Mouse (Mus musculus) embryonic facial prominence, embryonic 13.5 days (tissue): ENCODE data around the gene Tdp2. TPM values are rescaled to one million over a fixed set of nuclear protein-coding genes. Genes with fewer than 3 reads are reported as not detected.
"Not testable (repeated sequence)": the region's sequence is repeated elsewhere in the genome, so short reads cannot be mapped to it uniquely, and the experiment has no call there.

Experiments
- ATAC-seq: fragments of 200-750 bp; cut with Nextera tagmentation; 2 replicates; pipeline ENCODE4 v1.8.0; 2017; ENCODE audit warnings: low read depth; ENCODE audit not compliant: insufficient number of reproducible peaks, insufficient read depth, low FRiP score, low TSS enrichment
- H3K27ac ChIP-seq: fragments of 300-500 bp; sonication (generic); 2 replicates; pipeline ENCODE4 v1.5.1; 2015; ENCODE audit warnings: moderate library complexity, mild to moderate bottlenecking, inconsistent platforms
- H3K27me3 ChIP-seq: fragments of 300-500 bp; sonication (generic); 2 replicates; pipeline ENCODE4 v1.6.1; 2015; ENCODE audit warnings: mild to moderate bottlenecking, inconsistent platforms
- H3K36me3 ChIP-seq: fragments of 300-500 bp; sonication (generic); 2 replicates; pipeline ENCODE4 v1.6.1; 2015; ENCODE audit warnings: mild to moderate bottlenecking, inconsistent platforms
- H3K4me1 ChIP-seq: fragments of 300-500 bp; sonication (generic); 2 replicates; pipeline ENCODE4 v1.6.1; 2015; ENCODE audit warnings: inconsistent platforms
- H3K4me2 ChIP-seq: fragments of 300-500 bp; sonication (generic); 2 replicates; pipeline ENCODE4 v1.6.1; 2015; ENCODE audit warnings: moderate library complexity, mild to moderate bottlenecking, inconsistent platforms
- H3K4me3 ChIP-seq: fragments of 300-500 bp; sonication (generic); 2 replicates; pipeline ENCODE4 v1.5.1; 2015; ENCODE audit warnings: mild to moderate bottlenecking, inconsistent platforms
- H3K9ac ChIP-seq: fragments of 300-500 bp; sonication (generic); 2 replicates; pipeline ENCODE4 v1.6.1; 2015; ENCODE audit warnings: mild to moderate bottlenecking, inconsistent platforms
- H3K9me3 ChIP-seq: fragments of 300-500 bp; sonication (generic); 2 replicates; pipeline ENCODE4 v1.6.1; 2016; ENCODE audit warnings: inconsistent platforms
- WGBS: fragments of 180-500 bp; shearing (Covaris S2); methylation state at CpG from one replicate; pipeline ENCODE4 v1.1.7; 2015; ENCODE audit warnings: mixed read lengths; 5-methylcytosine and 5-hydroxymethylcytosine counted together
- polyA plus RNA-seq: library from polyadenylated mRNA; unstranded; fragments of >200 nt; fragmentation: Nextera tagmentation; extraction: Ambion mirVana; gene quantifications from 2 replicates; pipeline ENCODE4 v1.2.1, GENCODE M21; 2015

Gene Tdp2
- polyA plus RNA-seq, 1 experiment from 2014 or later = 59.2 TPM

- Histone ChIP-seq H3K4me3 (no peak overlapping the region), H3K9me3 (no peaks in the 10 kb centered on the region), H3K4me2 (no peak overlapping the region), H3K27ac (no peak overlapping the region), H3K4me1 (peaks cover 7% of the 10 kb centered on the region; the same call in 1 of the 2 replicates), H3K27me3 (no peaks in the 10 kb centered on the region), H3K9ac (no peak overlapping the region), H3K36me3 (no peaks in the 10 kb centered on the region)
- no peak for ATAC-seq
- 85% methylated on average over 7 of the region's 7 CpGs for WGBS
Measured at GRCm38 (mm10) chr13:24826116-24826515, 5.4 kb upstream of the Tdp2 start.

- peak overlapping the region; percentile 80 for H3K27ac ChIP-seq
- no peaks in the 10 kb centered on the region for H3K9me3 ChIP-seq
- peaks cover 25% of the 10 kb centered on the region for H3K4me1 ChIP-seq
- H3K4me3 ChIP-seq = peak overlapping the region; percentile 99
- H3K9ac ChIP-seq = peak overlapping the region; percentile 96
- peak overlapping the region; percentile 77 for H3K4me2 ChIP-seq
- no peaks in the 10 kb centered on the region for H3K27me3 ChIP-seq
- 1% methylated on average over 20 of the region's 20 CpGs for WGBS
- ATAC-seq = no peak
- H3K36me3 ChIP-seq = no peaks in the 10 kb centered on the region
Measured at GRCm38 (mm10) chr13:24830756-24831352, 625 bp upstream of the Tdp2 start.

DNA sequence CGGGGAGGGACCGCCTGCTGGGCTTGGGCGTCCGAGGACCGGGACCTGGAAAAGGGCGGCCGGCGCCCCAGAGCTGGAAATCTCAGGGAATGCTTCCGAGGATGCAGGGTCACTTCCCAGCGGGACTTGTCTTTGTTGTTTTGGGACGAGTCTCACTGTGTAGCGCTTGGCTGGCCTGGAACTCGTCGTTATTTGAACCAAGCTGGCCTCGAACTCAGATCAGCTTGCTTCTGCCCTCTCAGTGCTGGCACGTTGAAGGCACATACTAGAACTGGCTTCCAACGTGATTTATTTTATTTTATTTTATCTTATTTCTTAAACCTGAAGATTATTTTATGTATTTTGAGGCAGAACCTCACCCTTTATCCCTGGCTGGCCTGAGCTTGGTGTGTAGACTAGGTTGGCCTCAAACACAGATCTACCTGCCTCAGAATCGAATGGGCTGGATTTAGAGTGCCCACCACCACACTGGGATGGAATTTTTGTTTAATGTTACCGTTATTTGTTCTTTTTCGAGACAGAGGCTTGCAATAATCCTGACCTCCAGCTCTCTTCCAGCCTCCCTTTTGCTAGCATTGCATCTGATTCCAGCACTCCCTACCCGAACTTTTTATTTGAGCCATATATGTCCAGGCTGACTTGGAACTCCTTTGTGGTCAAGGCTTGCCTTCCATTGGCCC is 792 bp downstream of the Tdp2 start:
- WGBS = 4% methylated on average over 21 of the region's 21 CpGs
- Histone ChIP-seq H3K27ac (peak overlapping the region; percentile 92), H3K4me2 (peak overlapping the region; percentile 77), H3K27me3 (no peaks in the 10 kb centered on the region), H3K9me3 (no peaks in the 10 kb centered on the region), H3K36me3 (peaks cover 8% of the 10 kb centered on the region), H3K9ac (peak overlapping the region; percentile 96), H3K4me1 (peaks cover 24% of the 10 kb centered on the region), H3K4me3 (peak overlapping the region; percentile 99)
- ATAC-seq = no peak

DNA sequence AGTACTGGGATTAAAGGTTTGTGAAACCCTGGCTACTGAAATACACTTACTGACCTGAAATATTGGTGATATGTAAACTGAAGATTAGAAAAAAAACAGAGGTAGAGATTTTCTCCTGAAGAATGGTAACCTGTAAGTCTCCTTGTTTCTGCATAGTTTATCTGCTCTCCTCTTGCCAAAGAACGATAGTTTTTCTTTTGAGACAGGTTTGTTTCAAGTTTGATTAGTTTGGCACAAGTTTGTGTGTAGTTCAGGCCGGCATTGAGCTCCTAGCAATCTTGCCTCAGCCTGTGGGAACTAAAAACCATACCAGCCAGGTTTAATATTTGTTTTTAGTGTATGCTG is 1.3 kb downstream of the Tdp2 start:
- Histone ChIP-seq H3K27me3 (no peaks in the 10 kb centered on the region), H3K27ac (no peak overlapping the region), H3K9me3 (no peaks in the 10 kb centered on the region), H3K36me3 (peaks cover 10% of the 10 kb centered on the region), H3K9ac (peak overlapping the region; percentile 96), H3K4me2 (peak overlapping the region; percentile 77), H3K4me1 (peaks cover 21% of the 10 kb centered on the region), H3K4me3 (peak overlapping the region; percentile 99)
- WGBS = 44% methylated on average over 2 of the region's 2 CpGs
- ATAC-seq = no peak

- H3K27ac ChIP-seq, H3K9ac ChIP-seq, ATAC-seq, H3K9me3 ChIP-seq, H3K4me2 ChIP-seq, H3K27me3 ChIP-seq, H3K4me3 ChIP-seq: not testable (repeated sequence)
- Histone ChIP-seq H3K4me1 (peaks cover 13% of the 10 kb centered on the region), H3K36me3 (peaks cover 37% of the 10 kb centered on the region)
- WGBS = 93% methylated on average over 8 of the region's 8 CpGs
Measured at GRCm38 (mm10) chr13:24837765-24838164, 6.3 kb downstream of the Tdp2 start.

GRCm38 (mm10) chr13:24839831-24840230 is 8.4 kb downstream of the Tdp2 start:
- 65% methylated on average over 3 of the region's 3 CpGs for WGBS
- Histone ChIP-seq H3K4me1 (peaks cover 5% of the 10 kb centered on the region), H3K9ac (no peak overlapping the region)

DNA sequence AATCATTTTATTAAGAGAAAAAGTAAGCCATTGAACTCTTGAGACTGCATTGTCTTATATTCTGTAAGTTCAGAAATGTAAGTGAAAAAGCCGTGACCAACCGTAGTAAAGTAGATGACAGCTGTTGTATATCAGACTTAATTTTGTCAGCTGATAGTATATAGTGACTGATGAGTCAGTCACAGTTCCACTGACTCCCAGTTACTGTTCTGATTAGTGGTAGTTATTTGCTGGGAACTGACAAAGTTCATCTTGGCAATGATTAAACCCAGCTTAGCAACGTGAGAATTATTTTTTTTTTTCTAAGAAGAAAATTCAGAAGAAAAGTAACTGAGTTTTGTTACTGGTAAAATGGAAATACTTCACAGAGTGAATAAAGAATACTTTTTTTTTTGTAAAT is 10.2 kb downstream of the Tdp2 start:
- H3K4me1 ChIP-seq = peaks cover 12% of the 10 kb centered on the region
- ATAC-seq = no peak
- no peak overlapping the region for H3K27ac ChIP-seq
- no peaks in the 10 kb centered on the region for H3K9me3 ChIP-seq
- peaks cover 31% of the 10 kb centered on the region for H3K36me3 ChIP-seq
- no peaks in the 10 kb centered on the region for H3K27me3 ChIP-seq
- H3K9ac ChIP-seq = no peak overlapping the region
- H3K4me2 ChIP-seq = no peak overlapping the region
- H3K4me3 ChIP-seq = no peak overlapping the region
- 82% methylated on average over 3 of the region's 3 CpGs for WGBS

More at GRCm38 (mm10) chr13:24839831-24840230, 8.4 kb downstream of the Tdp2 start:
- Histone ChIP-seq H3K4me2 (no peak overlapping the region), H3K4me3 (no peak overlapping the region), H3K27ac (no peak overlapping the region), H3K9me3 (no peaks in the 10 kb centered on the region), H3K36me3 (peaks cover 37% of the 10 kb centered on the region), H3K27me3 (no peaks in the 10 kb centered on the region)
- no peak for ATAC-seq

- Histone ChIP-seq H3K9ac (peak within 1 kb of the TSS; percentile 66), H3K4me2 (peak within 1 kb of the TSS; percentile 94), H3K27me3 (no peaks in the 10 kb centered on the region), H3K9me3 (no peaks in the 10 kb centered on the region), H3K27ac (no peak within 1 kb of the TSS), H3K4me1 (peaks cover 12% of the 10 kb centered on the region), H3K4me3 (peak within 1 kb of the TSS; percentile 52), H3K36me3 (peaks cover 11% of the 10 kb centered on the region)
- WGBS = 11% methylated on average over 40 of the region's 40 CpGs
- ATAC-seq = peak; percentile 72; the same call in 1 of the 2 replicates
Measured at GRCm38 (mm10) chr13:24844983-24845955, 13.8 kb downstream of the Tdp2 start, which contains the start of gene D130043K22Rik. D130043K22Rik (plus strand) TSS chr13:24845135.

- H3K9ac ChIP-seq = no peak overlapping the region
- peaks cover 12% of the 10 kb centered on the region for H3K4me1 ChIP-seq
- no peak overlapping the region for H3K4me2 ChIP-seq
- no peak overlapping the region for H3K4me3 ChIP-seq
- no peaks in the 10 kb centered on the region for H3K36me3 ChIP-seq
- H3K9me3 ChIP-seq = no peaks in the 10 kb centered on the region
- ATAC-seq = peak; percentile 32; the same call in 1 of the 2 replicates
- 65% methylated on average over 4 of the region's 4 CpGs for WGBS
- no peak overlapping the region for H3K27ac ChIP-seq
- H3K27me3 ChIP-seq = no peaks in the 10 kb centered on the region
Measured at GRCm38 (mm10) chr13:24849318-24849717, 17.8 kb downstream of the Tdp2 start.

DNA sequence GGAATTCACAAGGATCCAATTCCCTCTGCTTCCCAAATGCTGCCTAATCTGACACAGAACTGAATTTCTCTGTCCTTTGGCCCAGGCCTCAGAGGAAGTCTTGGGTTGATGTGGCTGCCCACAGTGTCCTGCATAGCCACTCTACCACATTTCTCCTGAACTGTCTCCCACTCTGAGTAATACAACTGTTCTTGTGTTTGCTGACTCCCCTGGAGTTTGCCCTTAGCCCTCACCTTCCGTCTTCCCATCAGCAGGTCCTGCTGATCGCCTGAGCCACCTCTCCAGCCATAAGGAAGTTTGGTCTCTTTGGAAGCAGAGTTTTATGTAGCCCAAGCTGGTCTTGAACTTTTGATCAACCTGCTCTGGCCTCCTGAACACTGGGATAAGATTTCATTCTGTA is 20.5 kb downstream of the Tdp2 start:
- Histone ChIP-seq H3K4me1 (no peaks in the 10 kb centered on the region), H3K27ac (no peak overlapping the region), H3K36me3 (no peaks in the 10 kb centered on the region), H3K9me3 (no peaks in the 10 kb centered on the region), H3K4me3 (no peak overlapping the region), H3K9ac (no peak overlapping the region), H3K27me3 (no peaks in the 10 kb centered on the region), H3K4me2 (no peak overlapping the region)
- 81% methylated on average over 2 of the region's 2 CpGs for WGBS
- no peak for ATAC-seq

GRCm38 (mm10) chr13:24852570-24852969 is 21.1 kb downstream of the Tdp2 start:
- WGBS = 92% methylated on average over 3 of the region's 3 CpGs
- Histone ChIP-seq H3K9ac (no peak overlapping the region), H3K27ac (no peak overlapping the region), H3K27me3 (no peaks in the 10 kb centered on the region), H3K4me2 (no peak overlapping the region), H3K9me3 (no peaks in the 10 kb centered on the region), H3K4me1 (no peaks in the 10 kb centered on the region), H3K4me3 (no peak overlapping the region), H3K36me3 (no peaks in the 10 kb centered on the region)
- ATAC-seq = no peak
